Mouse (Mus musculus) liver, embryonic 14.5 days (tissue): ENCODE measurements around the gene Rnf213.

Experiments used
- CTCF ChIP-seq: IDR thresholded peaks from 2 replicates; pipeline ENCODE4 v1.5.1; 2016; ENCODE audit warnings: antibody characterized with exemption, low read depth, control low read depth
- EP300 ChIP-seq: IDR thresholded peaks from 2 replicates; pipeline ENCODE4 v1.6.1; 2016; ENCODE audit warnings: antibody characterized with exemption, low read depth

DNA sequence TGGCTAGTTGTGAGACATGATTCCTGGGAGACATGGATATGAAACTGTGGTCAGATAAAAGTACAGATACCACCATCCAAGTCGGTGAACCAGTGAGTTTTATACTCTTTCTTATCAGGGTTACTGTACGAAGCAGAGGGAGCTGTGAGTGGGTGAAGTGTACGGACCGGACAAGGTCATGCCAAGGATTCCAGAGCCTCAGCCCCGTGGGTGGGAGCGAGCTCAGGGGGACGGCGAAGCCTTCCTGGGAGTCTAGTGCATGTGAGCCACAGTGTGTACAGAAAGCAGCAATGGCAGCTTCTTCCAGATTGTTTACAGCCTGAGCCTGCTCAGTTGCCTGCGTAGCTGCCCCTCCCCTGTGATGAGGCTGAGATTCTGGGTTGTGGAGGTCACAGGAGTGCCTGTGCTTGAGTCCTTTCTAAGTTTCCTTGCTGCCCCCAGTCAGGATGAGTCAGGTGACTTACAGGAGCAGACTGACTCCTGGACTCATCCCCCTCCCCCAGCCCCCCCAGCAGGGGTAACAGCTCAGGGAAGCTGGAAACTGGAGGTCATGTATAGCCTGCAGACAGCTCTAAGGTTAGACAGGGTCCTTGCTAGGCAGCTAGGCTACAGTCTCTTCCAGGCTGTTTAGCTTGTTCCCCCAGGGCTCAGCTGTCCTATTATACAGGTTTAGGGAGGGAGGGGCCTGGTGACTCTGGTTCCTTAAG, 11.1 kb upstream of the Rnf213 start:
- TF ChIP-seq EP300 (no peak), CTCF (no peak)
